Mouse (Mus musculus): Measurements from ENCODE around the gene Col5a2. TPM values are rescaled to one million over a fixed set of nuclear protein-coding genes. Genes with fewer than 3 reads are reported as not detected.
"Not testable (repeated sequence)": the region's sequence is repeated elsewhere in the genome, so short reads cannot be mapped to it uniquely, and the experiment has no call there.

Col5a2 gene
- polyA plus RNA-seq (2014; fragmentation: Nextera tagmentation; extraction: Ambion mirVana) = 24.4 and 25.3 TPM in 2 replicates

DNA sequence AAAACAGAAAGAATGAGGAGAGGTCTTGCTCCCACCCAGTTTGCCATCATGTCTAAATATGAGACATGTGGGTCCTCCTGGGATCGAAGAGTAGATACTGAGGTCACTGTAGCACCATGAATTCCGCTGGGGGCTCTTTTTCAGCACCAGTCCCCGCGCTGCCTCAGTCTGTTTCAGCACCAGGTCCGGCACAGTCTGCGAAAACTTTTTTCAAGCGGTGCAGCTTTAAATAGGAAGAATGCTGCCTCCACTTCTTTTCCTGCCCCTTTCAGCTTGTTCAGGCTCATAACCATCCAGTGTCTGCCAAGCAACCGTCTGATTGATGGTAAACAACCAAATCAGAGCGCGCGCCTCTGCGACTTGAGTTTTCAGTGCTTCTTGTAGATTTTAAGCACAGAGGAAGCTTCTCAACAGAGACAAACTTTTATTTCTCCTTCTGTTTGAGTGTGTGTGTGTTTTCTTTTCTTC, at the start of gene Col5a2:
Col5a2 (minus strand) TSS at position 418 of the 468 bp plus-strand sequence.
- Histone ChIP-seq H3K4me3 (ENCODE audit: low read depth, low read length) (peak within 1 kb of the TSS; percentile 46), H3K9ac (ENCODE audit: low read depth, low read length) (peak within 1 kb of the TSS; percentile 35), H3K9me3 (ENCODE audit: control insufficient read depth, low read length) (no peaks in the 10 kb centered on the region), H3K36me3 (ENCODE audit: control insufficient read depth, insufficient read depth, low read length) (no peaks in the 10 kb centered on the region), H3K4me1 (replicated peaks; ENCODE audit: control insufficient read depth, insufficient read depth, low read length) (no peaks in the 10 kb centered on the region), H3K4me2 (peak within 1 kb of the TSS; percentile 49), H3K27me3 (replicated peaks; ENCODE audit: control insufficient read depth, insufficient read depth, low read length) (no peaks in the 10 kb centered on the region), H3K27ac (ENCODE audit: low read depth, low read length) (peak within 1 kb of the TSS; percentile 71)
- WGBS = 37% methylated on average over 12 of the region's 12 CpGs
- ATAC-seq (replicated peaks; ENCODE audit: low FRiP score) (0 out of 2 replicates have a peak, but pooled peaks have one; percentile 34), DNase-seq (ENCODE audit: low spot score) (peak; percentile 39)

DNA sequence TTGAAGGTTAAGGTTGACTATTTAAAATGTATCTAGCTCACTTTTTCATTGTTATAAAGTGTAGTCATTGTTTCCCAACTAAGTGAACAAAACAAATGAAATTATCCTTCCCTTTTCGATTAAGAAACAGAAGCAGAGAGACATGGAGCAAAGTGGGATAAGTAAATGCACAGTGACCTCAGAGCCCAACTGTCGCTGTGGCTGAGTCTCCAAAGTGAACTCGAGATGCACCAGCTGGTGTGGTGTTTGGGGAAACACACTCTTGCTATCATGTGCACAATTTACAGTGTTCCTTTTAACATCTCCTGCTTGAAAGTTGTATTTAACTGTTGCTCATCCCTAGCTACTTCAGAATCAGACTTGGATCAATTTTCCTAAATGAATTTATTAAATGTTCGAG, 47.4 kb upstream of the Col5a2 start:
- Histone ChIP-seq H3K27ac (ENCODE audit: low read depth, low read length) (no peak overlapping the region), H3K4me2 (no peak overlapping the region), H3K36me3 (ENCODE audit: control insufficient read depth, insufficient read depth, low read length) (no peaks in the 10 kb centered on the region), H3K27me3 (replicated peaks; ENCODE audit: control insufficient read depth, insufficient read depth, low read length) (no peaks in the 10 kb centered on the region), H3K4me3 (ENCODE audit: low read depth, low read length) (no peak overlapping the region), H3K9ac (ENCODE audit: low read depth, low read length) (no peak overlapping the region), H3K9me3 (ENCODE audit: control insufficient read depth, low read length) (no peaks in the 10 kb centered on the region), H3K4me1 (replicated peaks; ENCODE audit: control insufficient read depth, insufficient read depth, low read length) (no peaks in the 10 kb centered on the region)
- 71% methylated on average over 4 of the region's 4 CpGs for WGBS
- ATAC-seq (replicated peaks; ENCODE audit: low FRiP score) = no peak
- DNase-seq (ENCODE audit: low spot score) = no peak

DNA sequence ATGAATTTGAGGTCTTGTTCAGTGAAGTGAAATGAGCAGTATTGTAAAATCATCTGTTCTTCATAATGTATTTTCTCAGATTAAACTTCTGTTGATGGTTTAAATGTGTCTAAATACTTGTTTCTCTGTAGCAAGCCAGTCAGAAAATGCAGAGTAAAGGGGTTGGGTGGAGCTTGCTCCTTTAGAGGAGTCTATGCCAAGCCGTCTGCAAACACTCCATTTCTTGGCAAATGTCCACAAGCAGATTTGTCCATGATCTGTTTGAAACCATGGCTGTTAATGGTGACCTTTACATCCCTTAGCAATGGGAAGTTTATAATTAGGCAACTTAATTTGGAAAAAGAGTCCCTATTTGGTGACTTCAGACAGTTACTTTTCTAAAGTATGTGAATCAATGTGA, 38.8 kb upstream of the Col5a2 start:
- Histone ChIP-seq H3K36me3 (ENCODE audit: control insufficient read depth, insufficient read depth, low read length) (no peaks in the 10 kb centered on the region), H3K9ac (ENCODE audit: low read depth, low read length) (no peak overlapping the region), H3K9me3 (ENCODE audit: control insufficient read depth, low read length) (no peaks in the 10 kb centered on the region), H3K27ac (ENCODE audit: low read depth, low read length) (no peak overlapping the region), H3K4me2 (no peak overlapping the region), H3K27me3 (replicated peaks; ENCODE audit: control insufficient read depth, insufficient read depth, low read length) (no peaks in the 10 kb centered on the region), H3K4me3 (ENCODE audit: low read depth, low read length) (no peak overlapping the region), H3K4me1 (replicated peaks; ENCODE audit: control insufficient read depth, insufficient read depth, low read length) (no peaks in the 10 kb centered on the region)
- WGBS = 61% methylated on average over 1 of the region's 1 CpGs
- DNase-seq (ENCODE audit: low spot score) = no peak
- ATAC-seq (replicated peaks; ENCODE audit: low FRiP score) = no peak

DNA sequence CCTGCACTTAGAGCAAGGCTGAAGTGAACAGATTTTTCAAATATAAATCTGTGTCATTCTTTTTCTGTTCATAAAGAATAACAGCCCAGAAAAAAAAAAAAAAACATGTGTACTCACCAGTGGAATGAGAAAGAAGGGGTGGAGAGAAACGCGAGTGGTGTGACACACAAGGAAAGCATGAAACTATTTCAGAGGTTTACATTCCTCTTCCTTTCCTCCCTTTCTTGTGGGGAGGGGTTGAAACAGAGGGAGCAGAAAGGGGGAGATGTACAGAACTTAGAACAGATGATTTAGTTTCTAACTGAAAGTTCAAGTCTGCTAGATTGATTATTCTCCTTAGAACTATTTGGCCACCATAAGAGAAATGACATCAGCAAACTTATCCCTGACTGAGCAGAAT, 38.1 kb upstream of the Col5a2 start:
- Histone ChIP-seq H3K9me3 (ENCODE audit: control insufficient read depth, low read length) (no peaks in the 10 kb centered on the region), H3K4me3 (ENCODE audit: low read depth, low read length) (no peak overlapping the region), H3K4me2 (no peak overlapping the region), H3K27me3 (replicated peaks; ENCODE audit: control insufficient read depth, insufficient read depth, low read length) (no peaks in the 10 kb centered on the region), H3K27ac (ENCODE audit: low read depth, low read length) (no peak overlapping the region), H3K9ac (ENCODE audit: low read depth, low read length) (no peak overlapping the region), H3K36me3 (ENCODE audit: control insufficient read depth, insufficient read depth, low read length) (no peaks in the 10 kb centered on the region), H3K4me1 (replicated peaks; ENCODE audit: control insufficient read depth, insufficient read depth, low read length) (no peaks in the 10 kb centered on the region)
- 80% methylated on average over 2 of the region's 2 CpGs for WGBS
- DNase-seq (ENCODE audit: low spot score) (no peak), ATAC-seq (replicated peaks; ENCODE audit: low FRiP score) (no peak)

DNA sequence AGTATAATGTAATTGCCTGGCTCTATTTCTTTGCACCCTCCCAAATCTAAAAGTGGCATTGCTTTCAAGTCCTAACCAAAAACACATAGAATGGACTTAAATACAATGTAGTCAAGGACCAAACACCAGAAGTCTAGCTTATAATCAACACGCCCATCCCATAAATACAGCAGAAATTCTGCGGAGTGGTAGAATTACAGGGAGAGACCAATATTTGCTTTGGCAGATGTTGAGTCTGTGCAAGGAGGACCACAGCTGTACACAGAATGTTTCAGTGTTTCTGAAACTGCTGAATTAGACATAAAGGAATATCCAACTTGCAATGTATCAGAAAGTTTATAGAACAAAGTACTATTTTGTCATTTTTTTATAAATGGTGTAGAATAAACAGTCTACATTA, 28.4 kb upstream of the Col5a2 start:
- DNase-seq (ENCODE audit: low spot score) (no peak), ATAC-seq (replicated peaks; ENCODE audit: low FRiP score) (no peak)
- Histone ChIP-seq H3K4me3 (ENCODE audit: low read depth, low read length) (no peak overlapping the region), H3K27ac (ENCODE audit: low read depth, low read length) (no peak overlapping the region), H3K4me1 (replicated peaks; ENCODE audit: control insufficient read depth, insufficient read depth, low read length) (no peaks in the 10 kb centered on the region), H3K9ac (ENCODE audit: low read depth, low read length) (no peak overlapping the region), H3K36me3 (ENCODE audit: control insufficient read depth, insufficient read depth, low read length) (no peaks in the 10 kb centered on the region), H3K4me2 (no peak overlapping the region), H3K27me3 (replicated peaks; ENCODE audit: control insufficient read depth, insufficient read depth, low read length) (no peaks in the 10 kb centered on the region), H3K9me3 (ENCODE audit: control insufficient read depth, low read length) (no peaks in the 10 kb centered on the region)
- 92% methylated on average over 2 of the region's 2 CpGs for WGBS

DNA sequence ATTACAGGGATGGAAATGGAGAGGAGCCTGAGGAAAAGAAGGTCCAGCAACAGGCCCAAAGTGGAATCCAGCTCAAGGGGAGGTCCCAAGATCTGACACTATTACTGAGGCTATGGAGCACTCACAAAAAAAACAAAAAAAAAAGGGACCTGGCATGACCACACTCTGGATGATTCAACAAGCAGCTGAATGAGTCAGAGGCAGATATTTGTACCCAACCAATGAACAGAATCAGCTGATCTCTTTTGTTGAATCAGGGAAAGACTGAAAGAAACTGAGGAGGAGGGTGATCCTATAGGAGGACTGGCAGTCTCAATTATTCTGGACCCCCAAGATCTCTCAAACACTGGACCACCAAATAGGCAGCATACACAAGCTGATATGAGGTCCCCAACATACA, 24.4 kb upstream of the Col5a2 start:
- not testable (repeated sequence) for H3K27ac ChIP-seq (ENCODE audit: low read depth, low read length); H3K4me3 ChIP-seq (ENCODE audit: low read depth, low read length); H3K4me1 ChIP-seq (replicated peaks; ENCODE audit: control insufficient read depth, insufficient read depth, low read length); H3K4me2 ChIP-seq; H3K9ac ChIP-seq (ENCODE audit: low read depth, low read length); ATAC-seq (replicated peaks; ENCODE audit: low FRiP score); H3K27me3 ChIP-seq (replicated peaks; ENCODE audit: control insufficient read depth, insufficient read depth, low read length); H3K36me3 ChIP-seq (ENCODE audit: control insufficient read depth, insufficient read depth, low read length); H3K9me3 ChIP-seq (ENCODE audit: control insufficient read depth, low read length); DNase-seq (ENCODE audit: low spot score)

DNA sequence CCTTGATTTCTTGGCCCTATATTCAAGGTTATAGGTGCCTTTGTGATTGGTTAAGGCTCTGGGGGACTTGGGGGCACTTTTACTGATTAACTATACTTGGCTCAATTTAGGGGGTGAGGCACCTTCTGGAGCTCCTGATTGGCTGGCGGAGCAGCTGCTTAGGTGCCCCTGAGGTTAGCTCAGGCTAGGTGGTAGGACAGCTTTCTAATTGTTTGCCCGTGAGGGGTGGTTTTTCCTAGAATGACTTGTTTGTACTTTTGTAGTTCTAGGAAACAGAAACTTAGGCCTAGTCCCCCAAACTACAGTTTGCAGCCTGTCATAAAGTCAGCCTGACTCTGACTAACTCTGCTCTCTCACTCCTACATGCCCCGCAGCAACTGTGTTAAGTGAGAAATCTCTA, 20.5 kb upstream of the Col5a2 start:
- WGBS = 71% methylated on average over 3 of the region's 3 CpGs
- H3K4me1 ChIP-seq (replicated peaks; ENCODE audit: control insufficient read depth, insufficient read depth, low read length) = no peaks in the 10 kb centered on the region
- no peak overlapping the region for H3K27ac ChIP-seq (ENCODE audit: low read depth, low read length)
- H3K4me3 ChIP-seq (ENCODE audit: low read depth, low read length) = no peak overlapping the region
- no peaks in the 10 kb centered on the region for H3K9me3 ChIP-seq (ENCODE audit: control insufficient read depth, low read length)
- no peaks in the 10 kb centered on the region for H3K27me3 ChIP-seq (replicated peaks; ENCODE audit: control insufficient read depth, insufficient read depth, low read length)
- ATAC-seq (replicated peaks; ENCODE audit: low FRiP score) = no peak
- no peak for DNase-seq (ENCODE audit: low spot score)
- no peak overlapping the region for H3K4me2 ChIP-seq
- no peak overlapping the region for H3K9ac ChIP-seq (ENCODE audit: low read depth, low read length)
- no peaks in the 10 kb centered on the region for H3K36me3 ChIP-seq (ENCODE audit: control insufficient read depth, insufficient read depth, low read length)

DNA sequence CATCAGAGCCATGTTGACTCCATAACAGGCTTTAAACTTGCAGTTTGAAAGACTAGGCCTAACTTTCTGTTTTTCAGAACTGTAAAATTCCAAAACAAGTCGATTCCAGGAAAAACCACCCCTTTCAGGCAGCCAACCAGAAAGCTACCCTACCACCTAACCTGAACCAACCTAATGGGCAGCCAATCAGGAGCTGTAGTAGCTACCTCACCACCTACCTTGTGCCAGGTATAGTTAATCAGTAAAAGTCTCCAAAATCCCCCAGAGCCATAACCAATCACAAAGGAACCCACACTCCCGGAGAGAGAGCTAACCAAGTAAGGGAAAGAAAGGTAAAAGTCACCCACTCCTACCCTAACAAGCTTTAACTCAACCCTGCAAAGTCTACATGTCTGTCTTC, 18.4 kb upstream of the Col5a2 start:
- Histone ChIP-seq H3K36me3 (ENCODE audit: control insufficient read depth, insufficient read depth, low read length) (no peaks in the 10 kb centered on the region), H3K9me3 (ENCODE audit: control insufficient read depth, low read length) (no peaks in the 10 kb centered on the region), H3K9ac (ENCODE audit: low read depth, low read length) (no peak overlapping the region), H3K4me3 (ENCODE audit: low read depth, low read length) (no peak overlapping the region), H3K4me2 (no peak overlapping the region), H3K4me1 (replicated peaks; ENCODE audit: control insufficient read depth, insufficient read depth, low read length) (no peaks in the 10 kb centered on the region), H3K27me3 (replicated peaks; ENCODE audit: control insufficient read depth, insufficient read depth, low read length) (no peaks in the 10 kb centered on the region), H3K27ac (ENCODE audit: low read depth, low read length) (no peak overlapping the region)
- 70% methylated on average over 2 of the region's 2 CpGs for WGBS
- no peak for ATAC-seq (replicated peaks; ENCODE audit: low FRiP score)
- DNase-seq (ENCODE audit: low spot score) = no peak

DNA sequence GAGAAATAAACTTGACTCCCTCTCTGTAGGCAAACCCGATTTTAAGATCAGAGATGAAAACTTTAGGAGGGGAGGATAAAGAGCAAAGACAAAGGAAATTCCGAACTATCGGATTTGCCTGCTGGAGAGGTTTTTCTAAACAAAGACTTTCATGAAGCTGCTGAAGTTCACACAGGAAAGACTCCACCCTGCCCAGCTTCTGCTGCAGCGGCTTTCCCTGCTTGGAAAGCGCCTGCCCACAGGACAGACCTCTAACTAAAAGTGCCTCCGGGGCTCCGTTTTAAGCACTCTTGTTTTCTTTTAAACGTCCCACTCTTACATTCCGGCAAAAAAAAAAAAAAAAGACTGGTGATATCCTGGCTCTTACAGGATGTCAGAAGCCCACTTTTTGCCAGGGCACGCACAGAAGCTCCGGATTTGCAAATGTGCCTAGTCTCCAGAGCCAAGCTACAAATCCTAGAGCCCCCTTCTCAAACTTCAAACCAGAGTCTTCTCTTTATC, 791 bp downstream of the Col5a2 start:
- no peaks in the 10 kb centered on the region for H3K36me3 ChIP-seq (ENCODE audit: control insufficient read depth, insufficient read depth, low read length)
- no peaks in the 10 kb centered on the region for H3K27me3 ChIP-seq (replicated peaks; ENCODE audit: control insufficient read depth, insufficient read depth, low read length)
- WGBS = 9% methylated on average over 11 of the region's 11 CpGs
- peak overlapping the region; percentile 46 for H3K4me3 ChIP-seq (ENCODE audit: low read depth, low read length)
- H3K4me1 ChIP-seq (replicated peaks; ENCODE audit: control insufficient read depth, insufficient read depth, low read length) = no peaks in the 10 kb centered on the region
- H3K9ac ChIP-seq (ENCODE audit: low read depth, low read length) = peak overlapping the region; percentile 35
- peak overlapping the region; percentile 71 for H3K27ac ChIP-seq (ENCODE audit: low read depth, low read length)
- peak overlapping the region; percentile 49 for H3K4me2 ChIP-seq
- peak; percentile 37 for DNase-seq (ENCODE audit: low spot score)
- H3K9me3 ChIP-seq (ENCODE audit: control insufficient read depth, low read length) = no peaks in the 10 kb centered on the region
- no peak for ATAC-seq (replicated peaks; ENCODE audit: low FRiP score)
